Mouse (Mus musculus) cerebellum, postnatal 14 days (tissue): ENCODE data around the gene Tekt2.

Experiments
- DNase-seq, 2 experiments: peaks; one replicate each; pipeline ENCODE4 v3.0.0; 2021; ENCODE audit warnings: mixed read lengths in 2 of 2

Tekt2 gene

GRCm38 (mm10) chr4:126325281-126325861, at the start of gene Tekt2:
Tekt2 (minus strand) TSS chr4:126325688.
- peak; percentile 57 to 59 for DNase-seq

GRCm38 (mm10) chr4:126371497-126371896, 46.0 kb upstream of the Tekt2 start:
- DNase-seq: no peak

GRCm38 (mm10) chr4:126360069-126360468, 34.6 kb upstream of the Tekt2 start:
- no peak for DNase-seq

GRCm38 (mm10) chr4:126343451-126343850, 18.0 kb upstream of the Tekt2 start:
- no peak for DNase-seq

GRCm38 (mm10) chr4:126339461-126339860, 14.0 kb upstream of the Tekt2 start:
- no peak for DNase-seq

- DNase-seq: peak in 1 of 2 experiments; percentile 54
Observed at GRCm38 (mm10) chr4:126332358-126332757, 6.9 kb upstream of the Tekt2 start.

GRCm38 (mm10) chr4:126331751-126332150, 6.3 kb upstream of the Tekt2 start:
- no peak for DNase-seq

GRCm38 (mm10) chr4:126330295-126330694, 4.8 kb upstream of the Tekt2 start:
- DNase-seq: no peak

- DNase-seq: no peak
Observed at GRCm38 (mm10) chr4:126326036-126326435, 548 bp upstream of the Tekt2 start.

- DNase-seq: peak; percentile 72 to 79
Observed at GRCm38 (mm10) chr4:126324861-126325260, 627 bp downstream of the Tekt2 start.

GRCm38 (mm10) chr4:126322646-126323045, 2.8 kb downstream of the Tekt2 start:
- no peak for DNase-seq

- DNase-seq: peak in 1 of 2 experiments; percentile 51
Observed at GRCm38 (mm10) chr4:126321854-126322511, 3.5 kb downstream of the Tekt2 start.

- peak; percentile 100 for DNase-seq
Observed at GRCm38 (mm10) chr4:126321111-126321853, 4.2 kb downstream of the Tekt2 start, which contains the start of gene Adprhl2. Adprhl2 (minus strand) TSS chr4:126321703.

GRCm38 (mm10) chr4:126319806-126320205, 5.7 kb downstream of the Tekt2 start:
- no peak for DNase-seq

GRCm38 (mm10) chr4:126316443-126317040, 8.9 kb downstream of the Tekt2 start:
- DNase-seq: peak; percentile 52 to 59

- DNase-seq: peak; percentile 58 to 69
Observed at GRCm38 (mm10) chr4:126315931-126316330, 9.6 kb downstream of the Tekt2 start.

GRCm38 (mm10) chr4:126314393-126314792, 11.1 kb downstream of the Tekt2 start:
- DNase-seq: no peak

GRCm38 (mm10) chr4:126313202-126313601, 12.3 kb downstream of the Tekt2 start:
- no peak for DNase-seq

- DNase-seq: no peak
Observed at GRCm38 (mm10) chr4:126311566-126312200, 13.8 kb downstream of the Tekt2 start.

- DNase-seq: no peak
Observed at GRCm38 (mm10) chr4:126310344-126310743, 15.1 kb downstream of the Tekt2 start.

- peak; percentile 96 to 99 for DNase-seq
Observed at GRCm38 (mm10) chr4:126309922-126310309, 15.6 kb downstream of the Tekt2 start.

GRCm38 (mm10) chr4:126309211-126309921, 16.1 kb downstream of the Tekt2 start:
- peak; percentile 59 to 65 for DNase-seq
